Mouse (Mus musculus) MEL (cell line): ENCODE data around the gene Batf3. TPM values are rescaled to one million over a fixed set of nuclear protein-coding genes. Genes with fewer than 3 reads are reported as not detected.
A peak's percentile ranks its signal among the peaks of the same experiment; 100 is the strongest.

Source experiments
- DNase-seq: peaks from one replicate; pipeline ENCODE4 v3.0.0; 2011; ENCODE audit warnings: low read depth, low spot score
- H3K27ac ChIP-seq: 2 replicates; pipeline ENCODE4 v1.5.1; 2012; ENCODE audit warnings: low read depth, mild to moderate bottlenecking, control low read depth, low read length, moderate library complexity; ENCODE audit not compliant: control insufficient read depth
- H3K27me3 ChIP-seq, 2 experiments: fragments of 150-350 bp in 1 of 2; sonication (generic) in 1 of 2; 2 replicates each; pipeline ENCODE4 v1.6.1; 2012; ENCODE audit warnings: low read length in 2 of 2, mild to moderate bottlenecking in 2 of 2, improper control_type of control experiment in 1 of 2, moderate library complexity in 1 of 2; ENCODE audit not compliant: insufficient read depth in 2 of 2, control insufficient read depth in 1 of 2
- H3K36me3 ChIP-seq, 2 experiments: 2 replicates each; pipeline ENCODE4 v1.6.1; 2012 to 2014; ENCODE audit warnings: low read length in 2 of 2, improper control_type of control experiment in 1 of 2, inconsistent platforms in 1 of 2, mild to moderate bottlenecking in 1 of 2; ENCODE audit not compliant: insufficient read depth in 2 of 2, control insufficient read depth in 1 of 2
- H3K4me1 ChIP-seq, 2 experiments: fragments of 150-350 bp in 1 of 2; sonication (generic) in 1 of 2; 2 replicates each; pipeline ENCODE4 v1.6.1; 2012; ENCODE audit warnings: low read length in 2 of 2, improper control_type of control experiment in 1 of 2, mild to moderate bottlenecking in 1 of 2; ENCODE audit not compliant: insufficient read depth in 2 of 2, control insufficient read depth in 1 of 2
- H3K4me3 ChIP-seq, 2 experiments: fragments of 150-350 bp in 1 of 2; sonication (generic) in 1 of 2; 2 replicates each; pipeline ENCODE4 v1.5.1; 2012; ENCODE audit warnings: low read depth in 2 of 2, low read length in 2 of 2, mild to moderate bottlenecking in 2 of 2, moderate library complexity in 2 of 2, control low read depth in 1 of 2, improper control_type of control experiment in 1 of 2; ENCODE audit not compliant: control insufficient read depth in 1 of 2, insufficient read depth in 1 of 2
- H3K79me2 ChIP-seq: 2 replicates; pipeline ENCODE4 v1.6.1; 2012; ENCODE audit warnings: mild to moderate bottlenecking, low read length, moderate library complexity; ENCODE audit not compliant: control insufficient read depth, poor library complexity, insufficient read depth
- H3K9ac ChIP-seq: 2 replicates; pipeline ENCODE4 v1.6.1; 2012; ENCODE audit warnings: low read depth, mild to moderate bottlenecking, control low read depth, low read length, moderate library complexity; ENCODE audit not compliant: control insufficient read depth, poor library complexity, severe bottlenecking
- H3K9me3 ChIP-seq: fragments of 150-350 bp; sonication (generic); replicated peaks from 2 replicates; pipeline ENCODE4 v1.6.1; 2012; ENCODE audit warnings: mild to moderate bottlenecking, low read length, improper control_type of control experiment, moderate library complexity; ENCODE audit not compliant: insufficient read depth
- CTCF ChIP-seq, 3 experiments: IDR thresholded peaks in 2 of 3; conservative IDR thresholded peaks in 1 of 3; 2 replicates each; pipeline ENCODE4 v1.5.1; 2011 to 2012; ENCODE audit warnings: low read length in 3 of 3, low read depth in 2 of 3, mild to moderate bottlenecking in 2 of 3, improper control_type of control experiment in 1 of 3, inconsistent platforms in 1 of 3, mixed read lengths in 1 of 3, moderate library complexity in 1 of 3; ENCODE audit not compliant: control insufficient read depth in 1 of 3, insufficient read depth in 1 of 3, poor library complexity in 1 of 3, severe bottlenecking in 1 of 3
- E2F4 ChIP-seq: IDR thresholded peaks from 2 replicates; pipeline ENCODE4 v1.6.1; 2011; ENCODE audit warnings: low read depth, low read length, improper control_type of control experiment, borderline replicate concordance
- ELF1 ChIP-seq: IDR thresholded peaks from 2 replicates; pipeline ENCODE4 v1.6.1; 2014; ENCODE audit warnings: low read depth, mild to moderate bottlenecking, inconsistent platforms, low read length, improper control_type of control experiment, moderate library complexity
- ETS1 ChIP-seq: IDR thresholded peaks from 2 replicates; pipeline ENCODE4 v1.6.1; 2012; ENCODE audit warnings: low read depth, mild to moderate bottlenecking, inconsistent platforms, low read length, improper control_type of control experiment, moderate library complexity
- GATA1 ChIP-seq: IDR thresholded peaks from 2 replicates; pipeline ENCODE4 v1.6.1; 2011; ENCODE audit warnings: low read depth, low read length, improper control_type of control experiment
- HCFC1 ChIP-seq: IDR thresholded peaks from 2 replicates; pipeline ENCODE4 v1.6.1; 2012; ENCODE audit warnings: low read depth, mild to moderate bottlenecking, inconsistent platforms, low read length, improper control_type of control experiment, moderate library complexity
- JUND ChIP-seq: IDR thresholded peaks from 2 replicates; pipeline ENCODE4 v1.6.1; 2011; ENCODE audit warnings: low read depth, mild to moderate bottlenecking, improper control_type of control experiment, low read length
- KAT2A ChIP-seq: conservative IDR thresholded peaks from 2 replicates; pipeline ENCODE4 v1.6.1; 2012; ENCODE audit warnings: low read depth, low read length, improper control_type of control experiment, inconsistent platforms
- MAFK ChIP-seq: IDR thresholded peaks from 2 replicates; pipeline ENCODE4 v1.6.1; 2011; ENCODE audit warnings: low read depth, mild to moderate bottlenecking, low read length, improper control_type of control experiment, borderline replicate concordance
- MAX ChIP-seq: IDR thresholded peaks from 2 replicates; pipeline ENCODE4 v1.6.1; 2011; ENCODE audit warnings: low read length, improper control_type of control experiment
- MXI1 ChIP-seq: IDR thresholded peaks from 2 replicates; pipeline ENCODE4 v1.6.1; 2011; ENCODE audit warnings: mild to moderate bottlenecking, low read depth, low read length, improper control_type of control experiment
- MYB ChIP-seq: IDR thresholded peaks from 2 replicates; pipeline ENCODE4 v1.6.1; 2011; ENCODE audit warnings: mild to moderate bottlenecking, low read depth, low read length, improper control_type of control experiment
- MYC ChIP-seq: IDR thresholded peaks from 2 replicates; pipeline ENCODE4 v1.6.1; 2011; ENCODE audit warnings: low read depth, mild to moderate bottlenecking, low read length, improper control_type of control experiment, moderate library complexity
- NELFE ChIP-seq: IDR thresholded peaks from 2 replicates; pipeline ENCODE4 v1.6.1; 2011; ENCODE audit warnings: low read depth, low read length, improper control_type of control experiment
- POLR2A ChIP-seq, 2 experiments: IDR thresholded peaks; 2 replicates each; pipeline ENCODE4 v1.6.1; 2011 to 2012; ENCODE audit warnings: low read length in 2 of 2, mild to moderate bottlenecking in 2 of 2, control low read depth in 1 of 2, improper control_type of control experiment in 1 of 2, low read depth in 1 of 2, moderate library complexity in 1 of 2; ENCODE audit not compliant: control insufficient read depth in 1 of 2, insufficient read depth in 1 of 2, poor library complexity in 1 of 2
- POLR2AphosphoS2 ChIP-seq: IDR thresholded peaks from 2 replicates; pipeline ENCODE4 v1.6.1; 2011; ENCODE audit warnings: low read length, improper control_type of control experiment
- POLR2AphosphoS5 ChIP-seq: IDR thresholded peaks from 2 replicates; pipeline ENCODE4 v1.6.1; 2012; ENCODE audit warnings: low read depth, borderline replicate concordance, mild to moderate bottlenecking, inconsistent platforms, low read length, moderate library complexity, mixed read lengths
- RAD21 ChIP-seq: IDR thresholded peaks from 2 replicates; pipeline ENCODE4 v1.6.1; 2011; ENCODE audit warnings: mild to moderate bottlenecking, low read depth, low read length, improper control_type of control experiment
- RCOR1 ChIP-seq: IDR thresholded peaks from 2 replicates; pipeline ENCODE4 v1.6.1; 2012; ENCODE audit warnings: low read depth, mild to moderate bottlenecking, inconsistent platforms, low read length, improper control_type of control experiment
- SIN3A ChIP-seq: IDR thresholded peaks from 2 replicates; pipeline ENCODE4 v1.6.1; 2012; ENCODE audit warnings: low read length, improper control_type of control experiment, inconsistent platforms
- SMC3 ChIP-seq: IDR thresholded peaks from 2 replicates; pipeline ENCODE4 v1.6.1; 2011; ENCODE audit warnings: low read depth, low read length, improper control_type of control experiment
- TAL1 ChIP-seq: IDR thresholded peaks from 2 replicates; pipeline ENCODE4 v1.6.1; 2012; ENCODE audit warnings: mild to moderate bottlenecking, inconsistent platforms, low read length, moderate library complexity, mixed read lengths
- TBP ChIP-seq: IDR thresholded peaks from 2 replicates; pipeline ENCODE4 v1.8.0; 2011; ENCODE audit warnings: low read depth, low read length, improper control_type of control experiment
- TCF12 ChIP-seq: IDR thresholded peaks from 2 replicates; pipeline ENCODE4 v1.6.1; 2014; ENCODE audit warnings: low read depth, mild to moderate bottlenecking, inconsistent platforms, low read length, improper control_type of control experiment, moderate library complexity
- USF2 ChIP-seq, 2 experiments: IDR thresholded peaks; 2 replicates each; pipeline ENCODE4 v1.6.1; 2011 to 2012; ENCODE audit warnings: improper control_type of control experiment in 2 of 2, low read length in 2 of 2, borderline replicate concordance in 1 of 2, inconsistent platforms in 1 of 2, low read depth in 1 of 2, mild to moderate bottlenecking in 1 of 2; ENCODE audit not compliant: insufficient read depth in 1 of 2
- ZC3H11A ChIP-seq: IDR thresholded peaks from 2 replicates; pipeline ENCODE4 v1.6.1; 2012; ENCODE audit warnings: low read depth, mild to moderate bottlenecking, inconsistent platforms, low read length, improper control_type of control experiment
- ZKSCAN1 ChIP-seq: IDR thresholded peaks from 2 replicates; pipeline ENCODE4 v1.6.1; 2012; ENCODE audit warnings: low read depth, mild to moderate bottlenecking, inconsistent platforms, low read length, improper control_type of control experiment, moderate library complexity
- ZMIZ1 ChIP-seq: IDR thresholded peaks from 2 replicates; pipeline ENCODE4 v1.6.1; 2012; ENCODE audit warnings: low read depth, mild to moderate bottlenecking, inconsistent platforms, low read length, improper control_type of control experiment, moderate library complexity
- ZNF384 ChIP-seq: IDR thresholded peaks from 2 replicates; pipeline ENCODE4 v1.6.1; 2012; ENCODE audit warnings: low read depth, mild to moderate bottlenecking, inconsistent platforms, low read length, improper control_type of control experiment
- polyA plus RNA-seq, 2 experiments: library from polyadenylated mRNA; stranded (reverse) in 1 of 2; unstranded in 1 of 2; fragments of >175 nt in 1 of 2; fragments of >200 nt in 1 of 2; gene quantifications; 2 replicates each; pipeline versions ENCODE4 v1.2.1 to v1.2.4; 2012; ENCODE audit warnings: low replicate concordance in 2 of 2, low read depth in 1 of 2; ENCODE audit not compliant: insufficient read length in 2 of 2, insufficient read depth in 1 of 2, missing spikeins in 1 of 2
- total RNA-seq: library from RNA; depleted of rRNA; stranded (reverse); fragments of 300-350 nt; gene quantifications from 2 replicates; pipeline ENCODE4 v1.2.3, GENCODE M21; 2012

The Batf3 gene
- total and polyA plus RNA-seq, 3 experiments, result 1.5 to 2.4 TPM; not detected in 1

- Histone ChIP-seq H3K4me1 (peaks cover 4 to 5% of the 10 kb centered on the region in 2 experiments; a peak in 2 of 4 replicates), H3K27ac (no peak overlapping the region)
- TF ChIP-seq POLR2A (IDR thresholded peaks at IDR 0.05; ENCODE audit: control insufficient read depth in 1 of 2, insufficient read depth in 1 of 2, low read depth in 1 of 2, low read length in 2 of 2, poor library complexity in 1 of 2) (no peak), TBP (no peak), ELF1 (no peak), MXI1 (no peak), ZKSCAN1 (no peak), MAFK (no peak), JUND (no peak), POLR2AphosphoS2 (no peak), ETS1 (no peak), NELFE (no peak), RAD21 (no peak), POLR2AphosphoS5 (no peak), E2F4 (no peak), MAX (no peak), KAT2A (no peak), RCOR1 (no peak), HCFC1 (no peak), ZNF384 (no peak), CTCF (IDR thresholded peaks at IDR 0.05 in 2 of 3, conservative IDR thresholded peaks at IDR 0.05 in 1 of 3; ENCODE audit: control insufficient read depth in 1 of 3, insufficient read depth in 1 of 3, low read depth in 2 of 3, low read length in 3 of 3, poor library complexity in 1 of 3, severe bottlenecking in 1 of 3) (no peak)
Observed at GRCm38 (mm10) chr1:191073001-191073400, 24.6 kb upstream of the Batf3 start.

GRCm38 (mm10) chr1:191073486-191073885, 24.2 kb upstream of the Batf3 start:
- peaks cover 4 to 43% of the 10 kb centered on the region in 2 experiments; a peak in 3 of 4 replicates for H3K36me3 ChIP-seq
- H3K9ac ChIP-seq, result no peak overlapping the region
- no peak overlapping the region for H3K27ac ChIP-seq
- TF ChIP-seq POLR2AphosphoS2, result no peak
- TF ChIP-seq HCFC1, result no peak
- TF ChIP-seq RAD21, result no peak
- TF ChIP-seq RCOR1, result peak; percentile 82; the same call in 1 of the 2 replicates
- TF ChIP-seq ZC3H11A, result no peak
- TF ChIP-seq TAL1, result 0 out of 2 replicates have a peak, but pooled peaks have one; percentile 16
- TF ChIP-seq POLR2A (IDR thresholded peaks at IDR 0.05; ENCODE audit: control insufficient read depth in 1 of 2, insufficient read depth in 1 of 2, low read depth in 1 of 2, low read length in 2 of 2, poor library complexity in 1 of 2), result no peak
- peak; percentile 78; the same call in 1 of the 2 replicates for TF ChIP-seq TCF12
- no peak for TF ChIP-seq E2F4
- TF ChIP-seq SIN3A, result peak; percentile 9; the same call in 1 of the 2 replicates
- TF ChIP-seq GATA1, result peak; percentile 54
- no peak for TF ChIP-seq SMC3
- no peak for TF ChIP-seq CTCF (IDR thresholded peaks at IDR 0.05 in 2 of 3, conservative IDR thresholded peaks at IDR 0.05 in 1 of 3; ENCODE audit: control insufficient read depth in 1 of 3, insufficient read depth in 1 of 3, low read depth in 2 of 3, low read length in 3 of 3, poor library complexity in 1 of 3, severe bottlenecking in 1 of 3)
- TF ChIP-seq ZMIZ1, result no peak
- peak; percentile 44; the same call in 1 of the 2 replicates for TF ChIP-seq ETS1
- no peak for TF ChIP-seq KAT2A
- peak; percentile 44; the same call in 1 of the 2 replicates for TF ChIP-seq MXI1
- TF ChIP-seq JUND, result no peak
- TF ChIP-seq MYC, result no peak
- TF ChIP-seq USF2 (IDR thresholded peaks at IDR 0.05; ENCODE audit: borderline replicate concordance in 1 of 2, insufficient read depth in 1 of 2, low read depth in 1 of 2, low read length in 2 of 2), result no peak
- no peak for TF ChIP-seq MAFK
- no peak for TF ChIP-seq POLR2AphosphoS5
- TF ChIP-seq MYB, result no peak

More at GRCm38 (mm10) chr1:191073001-191073400, 24.6 kb upstream of the Batf3 start:
- H3K9ac ChIP-seq, result no peak overlapping the region
- peak; percentile 43 for DNase-seq
- peaks cover 4 to 41% of the 10 kb centered on the region in 2 experiments; a peak in 3 of 4 replicates for H3K36me3 ChIP-seq
- no peaks in the 10 kb centered on the region; the same call in 1 of the 2 replicates for H3K79me2 ChIP-seq
- no peaks in the 10 kb centered on the region for H3K27me3 ChIP-seq
- no peak overlapping the region for H3K4me3 ChIP-seq
- no peaks in the 10 kb centered on the region for H3K9me3 ChIP-seq

More at GRCm38 (mm10) chr1:191073486-191073885, 24.2 kb upstream of the Batf3 start:
- Histone ChIP-seq H3K79me2 (no peaks in the 10 kb centered on the region; the same call in 1 of the 2 replicates), H3K4me3 (no peak overlapping the region), H3K4me1 (peaks cover 4 to 5% of the 10 kb centered on the region in 2 experiments; a peak in 2 of 4 replicates), H3K9me3 (no peaks in the 10 kb centered on the region), H3K27me3 (no peaks in the 10 kb centered on the region)
- no peak for DNase-seq
